Mouse (Mus musculus) c-Kit-positive CD71-positive TER-119-positive erythroid progenitor cells, embryonic 14.5 days (primary cell): ENCODE data around the gene Gm20388.
A peak's percentile ranks its signal among the peaks of the same experiment; 100 is the strongest.

Experiments used
- DNase-seq: peaks from one replicate; pipeline ENCODE4 v3.0.0-alpha.2; 2013; ENCODE audit warnings: low spot score

Gm20388 gene

GRCm38 (mm10) chr8:124329690-124330089 lies 4419.0 kb downstream of the Gm20388 start:
- no peak for DNase-seq

- DNase-seq, result no peak
These were observed 4419.8 kb downstream of the Gm20388 start for GRCm38 (mm10) chr8:124330433-124330832.

GRCm38 (mm10) chr8:124331094-124331493 lies 4420.5 kb downstream of the Gm20388 start:
- DNase-seq, result no peak

GRCm38 (mm10) chr8:124331706-124332105 lies 4421.1 kb downstream of the Gm20388 start:
- DNase-seq, result no peak

- no peak for DNase-seq
These were observed 4425.7 kb downstream of the Gm20388 start for GRCm38 (mm10) chr8:124336302-124336701.

GRCm38 (mm10) chr8:124339742-124340141 lies 4429.1 kb downstream of the Gm20388 start:
- DNase-seq, result no peak

- DNase-seq, result no peak
These were observed 4429.9 kb downstream of the Gm20388 start for GRCm38 (mm10) chr8:124340360-124341068.

GRCm38 (mm10) chr8:124343151-124343550 lies 4432.5 kb downstream of the Gm20388 start:
- no peak for DNase-seq

GRCm38 (mm10) chr8:124343991-124344390 lies 4433.4 kb downstream of the Gm20388 start:
- DNase-seq, result no peak

- no peak for DNase-seq
These were observed 4434.5 kb downstream of the Gm20388 start for GRCm38 (mm10) chr8:124345098-124345497.

- peak; percentile 48 for DNase-seq
These were observed 4436.3 kb downstream of the Gm20388 start for GRCm38 (mm10) chr8:124346852-124347523.

- DNase-seq, result no peak
These were observed 4437.4 kb downstream of the Gm20388 start for GRCm38 (mm10) chr8:124348087-124348486.

GRCm38 (mm10) chr8:124349663-124350062 lies 4439.0 kb downstream of the Gm20388 start:
- peak; percentile 59 for DNase-seq

- no peak for DNase-seq
These were observed 4441.0 kb downstream of the Gm20388 start for GRCm38 (mm10) chr8:124351636-124352035.

GRCm38 (mm10) chr8:124360911-124361310 lies 4450.3 kb downstream of the Gm20388 start:
- DNase-seq, result no peak

- DNase-seq, result no peak
These were observed 4451.3 kb downstream of the Gm20388 start for GRCm38 (mm10) chr8:124361773-124362427.

GRCm38 (mm10) chr8:124362589-124362988 lies 4451.9 kb downstream of the Gm20388 start:
- no peak for DNase-seq

GRCm38 (mm10) chr8:124363337-124363736 lies 4452.7 kb downstream of the Gm20388 start:
- DNase-seq, result no peak

GRCm38 (mm10) chr8:124368213-124368612 lies 4457.6 kb downstream of the Gm20388 start:
- DNase-seq, result peak; percentile 63

GRCm38 (mm10) chr8:124370422-124371183 lies 4460.0 kb downstream of the Gm20388 start:
- no peak for DNase-seq

- no peak for DNase-seq
These were observed 4460.9 kb downstream of the Gm20388 start for GRCm38 (mm10) chr8:124371410-124372123.

- no peak for DNase-seq
These were observed 4463.1 kb downstream of the Gm20388 start for GRCm38 (mm10) chr8:124373753-124374152.
